Mouse (Mus musculus) testis, adult 2 months (tissue): ENCODE results near the gene Camta1.

Experiments
- CTCF ChIP-seq: fragments of 200-500 bp; IDR thresholded peaks from 2 replicates; pipeline ENCODE4 v1.5.1; 2012; ENCODE audit warnings: low read depth, mild to moderate bottlenecking, inconsistent platforms, low read length, moderate library complexity; ENCODE audit not compliant: control insufficient read depth, insufficient read depth, insufficient replicate concordance
- POLR2A ChIP-seq: fragments of 200-500 bp; IDR thresholded peaks from 2 replicates; pipeline ENCODE4 v1.6.1; 2012; ENCODE audit warnings: low read depth, mild to moderate bottlenecking, inconsistent platforms, low read length, moderate library complexity; ENCODE audit not compliant: control insufficient read depth

- TF ChIP-seq POLR2A = no peak
- TF ChIP-seq CTCF = no peak
Measured at GRCm38 (mm10) chr4:151305761-151306160, 555.9 kb downstream of the Camta1 start.
